Mouse (Mus musculus) limb, embryonic 14.5 days (tissue): Measurements from ENCODE around the gene Crip2. TPM values are rescaled to one million over a fixed set of nuclear protein-coding genes. Genes with fewer than 3 reads are reported as not detected.

Source experiments
- ATAC-seq: fragments of 200-750 bp; cut with Nextera tagmentation; 2 replicates; pipeline ENCODE4 v1.8.0; 2017; ENCODE audit warnings: low read depth, moderate number of reproducible peaks, moderate TSS enrichment; ENCODE audit not compliant: low FRiP score
- DNase-seq: peaks from one replicate; pipeline ENCODE4 v3.0.0-alpha.2; 2015; ENCODE audit warnings: low spot score
- H3K27ac ChIP-seq: fragments of 300-500 bp; sonication (generic); replicated peaks from 2 replicates; pipeline ENCODE4 v1.5.1; 2014; ENCODE audit warnings: low read depth, mild to moderate bottlenecking, low read length, moderate library complexity, mixed read lengths
- H3K27me3 ChIP-seq: fragments of 300-500 bp; sonication (generic); 2 replicates; pipeline ENCODE4 v1.6.1; 2014; ENCODE audit warnings: low read length, mixed read lengths; ENCODE audit not compliant: control insufficient read depth, insufficient read depth
- H3K36me3 ChIP-seq: fragments of 300-500 bp; sonication (generic); 2 replicates; pipeline ENCODE4 v1.6.1; 2014; ENCODE audit warnings: mild to moderate bottlenecking, low read length, moderate library complexity, mixed read lengths; ENCODE audit not compliant: control insufficient read depth, insufficient read depth
- H3K4me1 ChIP-seq: fragments of 300-500 bp; sonication (generic); 2 replicates; pipeline ENCODE4 v1.6.1; 2014; ENCODE audit warnings: antibody characterized with exemption, low read length, mixed read lengths; ENCODE audit not compliant: control insufficient read depth, insufficient read depth
- H3K4me2 ChIP-seq: fragments of 300-500 bp; sonication (generic); replicated peaks from 2 replicates; pipeline ENCODE4 v1.6.1; 2014; ENCODE audit warnings: low read depth, mild to moderate bottlenecking, low read length, moderate library complexity; ENCODE audit not compliant: severe bottlenecking
- H3K4me3 ChIP-seq: fragments of 300-500 bp; sonication (generic); replicated peaks from 2 replicates; pipeline ENCODE4 v1.5.1; 2014; ENCODE audit warnings: low read length
- H3K9ac ChIP-seq: fragments of 300-500 bp; sonication (generic); 2 replicates; pipeline ENCODE4 v1.6.1; 2014; ENCODE audit warnings: mild to moderate bottlenecking, low read depth, low read length, moderate library complexity; ENCODE audit not compliant: severe bottlenecking
- H3K9me3 ChIP-seq: fragments of 300-500 bp; sonication (generic); 2 replicates; pipeline ENCODE4 v1.6.1; 2016; ENCODE audit warnings: low read length; ENCODE audit not compliant: control insufficient read depth
- POLR2A ChIP-seq: fragments of 200-500 bp; IDR thresholded peaks from 2 replicates; pipeline ENCODE4 v1.8.0; 2012; ENCODE audit warnings: inconsistent platforms, mild to moderate bottlenecking, moderate library complexity, borderline replicate concordance; ENCODE audit not compliant: insufficient read depth, insufficient read length; ENCODE audit errors: extremely low read depth
- WGBS: fragments of 180-500 bp; shearing (Covaris S2); extraction: QIAGEN DNeasy Blood & Tissue Kit; methylation state at CpG from one replicate; pipeline ENCODE4 v1.1.7; 2014; 5-methylcytosine and 5-hydroxymethylcytosine counted together
- polyA plus RNA-seq, 2 experiments: library from polyadenylated mRNA; depleted of rRNA in 1 of 2; stranded (reverse) in 1 of 2; unstranded in 1 of 2; fragments of >200 nt; fragmentation: Nextera tagmentation in 1 of 2; extraction: Ambion mirVana in 1 of 2; gene quantifications; 2 replicates each; pipeline versions ENCODE4 v1.2.1 to v1.2.3; 2012 to 2014

Gene Crip2
- polyA plus RNA-seq (2012; rRNA removed), result 91.4 and 102 TPM in 2 replicates
- polyA plus RNA-seq (2014; fragmentation: Nextera tagmentation; extraction: Ambion mirVana), result 89.9 and 99.1 TPM in 2 replicates

GRCm38 (mm10) chr12:113139908-113140615 is at the start of gene Crip2:
Crip2 (plus strand) TSS chr12:113140236.
- peak within 1 kb of the TSS; percentile 15; the same call in 1 of the 2 replicates for H3K27ac ChIP-seq
- peaks cover 27% of the 10 kb centered on the region for H3K27me3 ChIP-seq
- H3K9ac ChIP-seq, result peak within 1 kb of the TSS; percentile 50
- WGBS, result under 1% methylated on average over 61 of the region's 68 CpGs
- peaks cover 18% of the 10 kb centered on the region for H3K4me1 ChIP-seq
- no peak for TF ChIP-seq POLR2A
- ATAC-seq (peak; percentile 88), DNase-seq (peak; percentile 89)
- no peaks in the 10 kb centered on the region for H3K9me3 ChIP-seq
- H3K4me3 ChIP-seq, result peak within 1 kb of the TSS; percentile 48
- H3K4me2 ChIP-seq, result peak within 1 kb of the TSS; percentile 91
- H3K36me3 ChIP-seq, result peaks cover 38% of the 10 kb centered on the region

GRCm38 (mm10) chr12:113097040-113097439 is 43.0 kb upstream of the Crip2 start:
- Histone ChIP-seq H3K4me1 (peaks cover 26% of the 10 kb centered on the region), H3K9me3 (no peaks in the 10 kb centered on the region), H3K27ac (no peak overlapping the region), H3K27me3 (no peaks in the 10 kb centered on the region), H3K4me3 (peak overlapping the region; percentile 98; the same call in 1 of the 2 replicates), H3K36me3 (0 out of 2 replicates have a peak, but pooled peaks cover 7% of the 10 kb centered on the region), H3K9ac (peak overlapping the region; percentile 99; the same call in 1 of the 2 replicates), H3K4me2 (peak overlapping the region; percentile 76)
- ATAC-seq, result no peak
- DNase-seq, result no peak
- no peak for TF ChIP-seq POLR2A
- 88% methylated on average over 5 of the region's 5 CpGs for WGBS

GRCm38 (mm10) chr12:113097749-113098281 is 42.2 kb upstream of the Crip2 start, which contains the start of gene Mta1:
Mta1 (plus strand) TSS chr12:113098278.
- no peaks in the 10 kb centered on the region for H3K9me3 ChIP-seq
- TF ChIP-seq POLR2A, result 0 out of 2 replicates have a peak, but pooled peaks have one; percentile 43
- peak within 1 kb of the TSS; percentile 99 for H3K9ac ChIP-seq
- DNase-seq (peak; percentile 66), ATAC-seq (peak; percentile 80)
- peak within 1 kb of the TSS; percentile 94 for H3K4me2 ChIP-seq
- H3K27ac ChIP-seq, result peak within 1 kb of the TSS; percentile 86
- no peaks in the 10 kb centered on the region for H3K27me3 ChIP-seq
- 0 out of 2 replicates have a peak, but pooled peaks cover 7% of the 10 kb centered on the region for H3K36me3 ChIP-seq
- peaks cover 26% of the 10 kb centered on the region for H3K4me1 ChIP-seq
- peak within 1 kb of the TSS; percentile 98 for H3K4me3 ChIP-seq
- 5% methylated on average over 19 of the region's 53 CpGs for WGBS

GRCm38 (mm10) chr12:113098530-113099151 is 41.4 kb upstream of the Crip2 start:
- WGBS, result 0% methylated on average over 33 of the region's 60 CpGs
- peak overlapping the region; percentile 98 for H3K4me3 ChIP-seq
- peak overlapping the region; percentile 86 for H3K27ac ChIP-seq
- H3K4me1 ChIP-seq, result peaks cover 26% of the 10 kb centered on the region
- ATAC-seq (no peak), DNase-seq (no peak)
- TF ChIP-seq POLR2A, result no peak
- no peaks in the 10 kb centered on the region for H3K9me3 ChIP-seq
- H3K36me3 ChIP-seq, result 0 out of 2 replicates have a peak, but pooled peaks cover 7% of the 10 kb centered on the region
- H3K4me2 ChIP-seq, result peak overlapping the region; percentile 94
- no peaks in the 10 kb centered on the region for H3K27me3 ChIP-seq
- peak overlapping the region; percentile 99 for H3K9ac ChIP-seq
